Mouse (Mus musculus) right cerebral cortex, adult 18-20 months (tissue): ENCODE data around the gene Actr8.
A peak's percentile ranks its signal among the peaks of the same experiment; 100 is the strongest.

Source experiments
- DNase-seq: peaks from one replicate; pipeline ENCODE4 v3.0.0; 2022; ENCODE audit warnings: mixed read lengths

Gene Actr8

GRCm38 (mm10) chr14:29978254-29979204, at the start of gene Actr8:
Actr8 (plus strand) TSS chr14:29978337.
- peak; percentile 92 for DNase-seq

DNA sequence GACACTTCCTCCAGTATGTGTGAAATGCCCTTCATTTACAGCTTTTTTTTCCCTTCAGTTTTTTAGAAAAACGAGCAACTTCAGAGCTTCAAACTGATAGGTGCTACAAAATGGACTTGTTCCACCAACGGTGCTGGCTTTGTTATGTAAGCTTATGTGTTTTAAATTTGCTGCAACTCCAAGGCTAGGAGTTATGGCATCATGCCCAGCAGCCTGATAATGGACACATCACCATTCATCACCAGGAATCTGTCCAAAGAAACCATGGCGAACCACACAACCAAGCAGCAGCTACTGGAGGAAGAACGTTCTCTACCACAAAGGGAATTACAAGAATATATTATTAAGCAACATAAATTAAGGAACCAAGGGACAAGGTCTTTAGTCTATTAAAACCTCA, 49.2 kb upstream of the Actr8 start:
- DNase-seq = peak; percentile 41

- DNase-seq = no peak
Measured at GRCm38 (mm10) chr14:29935516-29935915, 42.6 kb upstream of the Actr8 start.

- DNase-seq = peak; percentile 49
Measured at GRCm38 (mm10) chr14:29937466-29937865, 40.7 kb upstream of the Actr8 start.

GRCm38 (mm10) chr14:29939600-29940312, 38.4 kb upstream of the Actr8 start:
- no peak for DNase-seq

DNA sequence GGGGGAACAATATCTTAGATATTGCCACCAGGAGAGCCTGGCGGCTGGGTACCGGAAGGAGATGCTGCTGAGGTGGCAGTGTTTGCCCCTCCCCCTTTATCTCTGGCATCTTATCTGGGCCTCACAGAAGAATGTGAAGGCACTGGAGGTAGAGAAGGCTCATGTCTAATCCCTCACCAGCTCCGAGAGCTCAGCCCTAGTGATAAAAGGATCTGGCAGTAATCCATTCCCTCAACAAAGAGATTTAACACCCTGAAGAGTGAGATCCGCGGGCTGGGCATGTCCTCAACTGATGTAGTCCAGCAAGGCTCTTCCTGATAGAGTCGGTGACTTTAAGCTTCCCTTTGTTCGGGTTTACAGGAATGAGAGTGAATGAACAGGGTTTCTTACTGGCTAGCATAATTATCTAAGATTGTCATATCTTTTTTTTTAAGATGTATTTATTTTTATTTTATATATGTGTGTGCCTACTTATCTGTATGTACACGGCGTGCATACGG, 37.8 kb upstream of the Actr8 start:
- DNase-seq = no peak

DNA sequence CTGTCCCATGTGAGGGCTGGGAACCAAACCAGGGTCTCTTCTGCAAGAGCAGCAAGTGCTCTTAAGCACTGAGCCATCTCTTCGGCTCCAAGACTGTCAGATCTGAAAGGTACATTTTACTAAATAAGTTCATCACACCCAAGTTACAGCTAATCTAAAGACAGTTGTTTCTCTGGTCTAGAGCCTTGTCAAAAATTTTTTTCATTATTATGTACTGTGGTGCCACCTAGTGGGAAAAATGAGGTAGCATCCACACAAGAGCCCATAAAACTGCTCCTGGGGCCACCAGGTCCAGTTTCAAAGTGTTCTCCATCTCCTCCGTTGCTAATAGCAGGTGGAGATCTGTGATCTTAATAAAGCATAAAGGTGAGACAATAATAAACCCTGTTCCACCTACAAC, 37.3 kb upstream of the Actr8 start:
- DNase-seq = no peak

- DNase-seq = no peak
Measured at GRCm38 (mm10) chr14:29946761-29947309, 31.3 kb upstream of the Actr8 start.

GRCm38 (mm10) chr14:29950805-29951204, 27.3 kb upstream of the Actr8 start:
- DNase-seq = no peak

DNA sequence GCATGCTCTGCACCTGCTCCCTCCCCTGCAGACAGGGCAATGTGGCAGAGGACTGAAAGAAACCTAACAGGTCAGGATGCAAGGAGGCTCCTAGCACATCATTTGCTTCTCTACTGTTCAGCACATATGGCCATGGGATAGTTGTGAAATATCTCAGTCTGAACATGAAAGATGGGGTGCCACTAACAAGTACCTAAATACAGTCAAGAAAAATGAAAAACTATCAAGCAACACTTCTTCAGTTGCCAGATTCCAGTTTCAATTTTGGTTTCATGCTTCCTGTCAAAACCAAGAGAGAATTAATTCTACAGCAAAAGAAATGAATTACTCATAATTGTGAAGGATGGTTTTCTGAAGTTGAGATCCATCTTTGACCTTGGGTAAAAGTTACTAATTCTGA, 20.7 kb upstream of the Actr8 start:
- no peak for DNase-seq

DNA sequence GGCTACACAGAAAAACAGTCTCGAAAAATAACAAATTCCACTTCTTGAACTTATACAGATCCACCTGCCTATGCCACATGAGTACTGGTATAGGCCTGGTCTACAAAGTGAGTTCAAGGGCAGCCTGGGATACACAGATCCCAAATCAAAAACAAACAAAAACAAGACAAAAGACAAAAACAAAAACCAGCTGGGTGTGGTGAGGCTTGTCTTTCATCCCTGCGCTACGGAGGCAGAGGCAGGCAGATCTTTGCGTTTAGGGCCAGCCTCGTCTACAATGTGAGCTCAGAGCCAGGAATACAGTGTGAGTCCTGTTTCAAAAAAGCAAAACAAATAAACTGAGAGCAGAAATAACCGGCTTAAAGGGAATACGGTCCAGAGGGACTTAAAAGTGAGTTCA, 10.5 kb upstream of the Actr8 start:
- DNase-seq = no peak

DNA sequence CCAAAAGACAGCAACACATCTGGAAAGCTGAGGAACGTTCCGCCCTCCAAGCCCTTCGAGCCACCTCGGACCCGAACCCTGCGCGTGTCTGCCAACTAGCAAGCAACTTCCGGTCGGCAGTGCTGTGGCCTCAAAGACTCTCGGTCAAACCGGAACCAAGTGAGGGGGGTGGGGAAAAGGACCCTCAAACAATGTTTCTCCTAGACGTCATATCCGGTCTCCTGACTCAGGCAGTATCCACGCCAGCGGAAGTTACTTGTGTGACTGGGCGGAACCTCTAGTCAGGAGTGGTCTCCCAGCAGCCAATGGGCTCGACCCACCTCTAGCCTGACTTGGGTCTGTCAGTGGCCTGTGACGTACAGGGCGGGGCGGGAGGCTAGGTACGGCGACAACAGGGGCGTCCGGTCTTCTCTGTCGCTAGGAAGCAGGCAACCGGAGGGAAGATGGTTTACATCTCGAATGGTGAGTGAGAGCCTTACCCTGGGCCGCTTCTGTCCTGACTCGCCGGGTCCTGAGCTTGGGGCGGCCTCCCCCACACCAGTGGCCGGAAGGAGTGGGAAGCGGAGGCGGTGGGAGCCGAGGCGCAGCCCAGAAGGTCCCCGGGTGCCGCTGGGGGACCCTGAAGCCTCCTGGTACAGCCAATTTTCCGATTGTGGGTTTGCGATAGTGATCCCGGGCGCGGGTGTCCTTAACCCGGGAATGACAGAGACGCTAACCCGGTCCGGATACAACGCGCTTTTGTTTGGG, 9.9 kb upstream of the Actr8 start, which contains the start of gene Selenok:
Gene Selenok (plus strand): TSS at position 234 of the 747 bp plus-strand sequence.
- DNase-seq = peak; percentile 99

DNA sequence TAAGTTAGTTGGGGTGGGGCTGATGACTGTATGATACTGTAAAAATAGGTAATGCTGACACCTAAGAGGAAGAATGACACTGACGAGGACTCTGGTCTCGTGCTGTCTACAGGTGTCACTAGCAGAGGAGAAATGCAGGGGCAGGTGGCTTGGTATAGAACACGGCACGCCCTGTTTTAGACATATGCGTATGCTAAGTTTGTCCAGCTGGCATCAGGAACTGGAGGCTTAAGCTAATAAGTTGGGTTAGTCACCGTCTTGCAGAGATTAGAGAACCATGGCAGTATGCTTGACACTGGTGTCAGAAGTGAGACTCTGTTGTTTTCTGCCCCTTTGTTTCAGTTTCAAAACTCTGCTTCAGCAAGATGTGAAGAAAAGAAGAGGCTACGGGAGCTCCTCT, 6.7 kb upstream of the Actr8 start:
- DNase-seq = no peak

DNA sequence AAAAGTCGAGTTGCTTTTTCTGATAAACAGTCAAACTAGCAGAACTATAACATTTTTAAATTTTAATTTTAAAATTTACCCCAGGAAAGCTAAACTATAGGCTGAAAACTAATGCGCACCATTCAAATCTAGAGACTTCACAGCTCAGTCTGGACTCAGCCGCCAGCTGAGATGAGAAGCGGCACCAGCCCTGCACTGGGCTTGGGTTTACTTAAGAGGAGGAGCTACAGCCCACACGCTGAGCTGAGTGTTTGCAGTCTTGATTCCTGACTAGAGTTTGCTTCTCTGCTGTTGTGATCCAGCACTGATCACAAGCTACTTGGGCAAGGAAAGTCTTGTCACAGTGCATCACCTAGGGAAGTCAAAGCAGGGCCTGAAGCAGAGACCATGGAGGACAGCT, 6.1 kb upstream of the Actr8 start:
- no peak for DNase-seq

DNA sequence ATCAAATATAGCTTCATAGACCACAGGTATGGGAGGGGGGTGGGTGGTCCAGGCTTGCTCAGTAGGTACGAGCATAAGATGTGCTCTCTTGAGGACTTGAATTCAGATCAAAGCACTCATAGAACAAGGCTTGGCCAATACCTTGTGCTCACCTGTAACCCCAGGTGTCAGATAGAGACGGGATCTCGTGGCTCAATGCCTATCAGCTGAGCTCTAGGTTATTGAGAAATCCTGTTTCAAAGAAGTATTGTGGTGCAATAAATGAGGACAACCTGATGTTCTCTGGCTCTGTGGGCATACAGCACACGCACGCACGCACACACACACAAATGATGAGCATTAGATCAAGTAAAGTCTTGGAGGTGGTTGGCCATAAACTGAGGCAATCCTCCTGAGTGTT, 1.2 kb upstream of the Actr8 start:
- no peak for DNase-seq

- no peak for DNase-seq
Measured at GRCm38 (mm10) chr14:29980447-29981205, 2.5 kb downstream of the Actr8 start.

GRCm38 (mm10) chr14:29986096-29986495, 8.0 kb downstream of the Actr8 start:
- DNase-seq = no peak

- no peak for DNase-seq
Measured at GRCm38 (mm10) chr14:29987276-29987675, 9.1 kb downstream of the Actr8 start.

- DNase-seq = no peak
Measured at GRCm38 (mm10) chr14:29987739-29988138, 9.6 kb downstream of the Actr8 start.

GRCm38 (mm10) chr14:29988337-29988736, 10.2 kb downstream of the Actr8 start:
- DNase-seq = no peak

DNA sequence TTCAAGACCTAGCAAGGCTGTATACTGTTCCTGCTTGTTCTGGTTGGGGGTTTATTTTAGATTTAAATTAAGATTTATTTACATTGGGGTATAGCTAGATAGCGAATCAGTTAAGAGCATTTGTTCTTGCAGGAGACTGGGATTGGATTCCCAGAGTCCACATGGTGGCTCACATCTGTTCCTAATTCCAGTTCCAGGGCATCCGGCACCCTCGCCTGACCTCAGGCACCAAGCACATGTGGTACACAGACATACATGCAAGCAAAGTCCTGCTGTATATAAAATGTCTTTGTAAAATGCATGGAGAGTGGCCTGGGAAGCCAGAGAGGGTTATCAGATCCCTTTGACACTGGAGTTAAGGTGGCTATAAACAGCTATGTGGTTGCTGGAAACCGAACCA, 16.8 kb downstream of the Actr8 start:
- no peak for DNase-seq
